11 mouse cellular contexts compared by ENCODE assay signal in genomic region chr10:80821991-80822390, GRCm38 (mm10). TPM values are rescaled to one million over a fixed set of nuclear protein-coding genes. Genes with fewer than 3 reads are reported as not detected.
DNase-seq lines count a peak whose midpoint lies in the region; ATAC-seq and TF ChIP-seq lines count a peak whose summit lies in the region.
"Had no signal": no experiment of that assay in that cellular context is flagged by ENCODE, and none has a peak within 500 bp of the region (broad histone marks: within the 10 kb centered on the region; RNA-seq: fewer than 3 reads in every experiment).

No protein-coding gene starts in this region.

- H3K27ac ChIP-seq in forebrain, embryonic 14.5 days (ENCODE audit: low read depth, low read length): no peak overlapping the region
- H3K27ac ChIP-seq in forebrain, embryonic 16.5 days (ENCODE audit: low read length): no peak overlapping the region
- no peak overlapping the region for H3K27ac ChIP-seq in midbrain, postnatal 0 days (ENCODE audit: low read depth, low read length)
- H3K27ac ChIP-seq in midbrain, embryonic 13.5 days: no peak overlapping the region
- H3K27ac ChIP-seq in stomach, postnatal 0 days (replicated peaks): no peak overlapping the region
- H3K27ac ChIP-seq: embryonic facial prominence, embryonic 13.5 days; midbrain, embryonic 12.5 days had no signal

- TF ChIP-seq EP300 in stomach, postnatal 0 days (optimal IDR thresholded peaks at IDR 0.05): no peak

- H3K4me3 ChIP-seq in forebrain, embryonic 14.5 days (ENCODE audit: low read depth, low read length): no peak overlapping the region
- no peak overlapping the region for H3K4me3 ChIP-seq in forebrain, embryonic 16.5 days (replicated peaks; ENCODE audit: low read length)
- no peak overlapping the region for H3K4me3 ChIP-seq in midbrain, postnatal 0 days (ENCODE audit: low read depth, low read length)
- no peak overlapping the region for H3K4me3 ChIP-seq in midbrain, embryonic 13.5 days (replicated peaks)
- H3K4me3 ChIP-seq in stomach, postnatal 0 days (ENCODE audit: low read depth, low read length): no peak overlapping the region
- H3K4me3 ChIP-seq: embryonic facial prominence, embryonic 13.5 days; midbrain, embryonic 12.5 days had no signal

- no peak overlapping the region for H3K9ac ChIP-seq in forebrain, embryonic 14.5 days (ENCODE audit: low read length)
- no peak overlapping the region for H3K9ac ChIP-seq in forebrain, embryonic 16.5 days (replicated peaks; ENCODE audit: low read depth, low read length)
- no peak overlapping the region for H3K9ac ChIP-seq in midbrain, postnatal 0 days (replicated peaks; ENCODE audit: low read length, poor library complexity, severe bottlenecking)
- H3K9ac ChIP-seq in midbrain, embryonic 13.5 days (replicated peaks): no peak overlapping the region
- no peak overlapping the region for H3K9ac ChIP-seq in stomach, postnatal 0 days (ENCODE audit: low read length)
- H3K9ac ChIP-seq: embryonic facial prominence, embryonic 13.5 days; midbrain, embryonic 12.5 days had no signal

- no peaks in the 10 kb centered on the region for H3K27me3 ChIP-seq in forebrain, embryonic 14.5 days (replicated peaks; ENCODE audit: control insufficient read depth, insufficient read depth, low read length)
- H3K27me3 ChIP-seq in forebrain, embryonic 16.5 days (replicated peaks; ENCODE audit: control insufficient read depth, insufficient read depth, low read length): no peaks in the 10 kb centered on the region
- H3K27me3 ChIP-seq in midbrain, postnatal 0 days (ENCODE audit: insufficient read depth, low read length): no peaks in the 10 kb centered on the region
- no peaks in the 10 kb centered on the region for H3K27me3 ChIP-seq in midbrain, embryonic 13.5 days
- no peaks in the 10 kb centered on the region for H3K27me3 ChIP-seq in stomach, postnatal 0 days (ENCODE audit: control insufficient read depth, insufficient read depth, low read length)
- H3K27me3 ChIP-seq: embryonic facial prominence, embryonic 13.5 days; midbrain, embryonic 12.5 days had no signal

- no peak for ATAC-seq in forebrain, embryonic 14.5 days
- no peak for ATAC-seq in forebrain, embryonic 16.5 days
- ATAC-seq in midbrain, postnatal 0 days (ENCODE audit: low FRiP score): no peak
- no peak for ATAC-seq in midbrain, embryonic 13.5 days
- ATAC-seq in stomach, postnatal 0 days (ENCODE audit: low FRiP score, low TSS enrichment): no peak

- H3K4me2 ChIP-seq in forebrain, embryonic 14.5 days (ENCODE audit: low read length): no peak overlapping the region
- no peak overlapping the region for H3K4me2 ChIP-seq in forebrain, embryonic 16.5 days (ENCODE audit: low read length)
- H3K4me2 ChIP-seq in midbrain, postnatal 0 days (ENCODE audit: low read depth, low read length, poor library complexity, severe bottlenecking): no peak overlapping the region
- no peak overlapping the region for H3K4me2 ChIP-seq in midbrain, embryonic 13.5 days (replicated peaks)
- no peak overlapping the region for H3K4me2 ChIP-seq in stomach, postnatal 0 days (replicated peaks; ENCODE audit: low read depth)
- H3K4me2 ChIP-seq: embryonic facial prominence, embryonic 13.5 days; midbrain, embryonic 12.5 days had no signal

- no peaks in the 10 kb centered on the region for H3K9me3 ChIP-seq in forebrain, embryonic 14.5 days (replicated peaks; ENCODE audit: control insufficient read depth, low read length)
- no peaks in the 10 kb centered on the region for H3K9me3 ChIP-seq in forebrain, embryonic 16.5 days (ENCODE audit: control insufficient read depth, low read length)
- no peaks in the 10 kb centered on the region for H3K9me3 ChIP-seq in midbrain, postnatal 0 days (ENCODE audit: low read length)
- no peaks in the 10 kb centered on the region for H3K9me3 ChIP-seq in midbrain, embryonic 13.5 days
- H3K9me3 ChIP-seq in stomach, postnatal 0 days (ENCODE audit: control insufficient read depth, low read length): no peaks in the 10 kb centered on the region
- H3K9me3 ChIP-seq: embryonic facial prominence, embryonic 13.5 days; midbrain, embryonic 12.5 days had no signal

- peak; percentile 68 for TF ChIP-seq CTCF in midbrain, postnatal 0 days (IDR thresholded peaks at IDR 0.05)
- peak; percentile 71 for TF ChIP-seq CTCF in stomach, postnatal 0 days (IDR thresholded peaks at IDR 0.05; ENCODE audit: low read depth)

- DNase-seq in forebrain, embryonic 14.5 days (ENCODE audit: low spot score): peak; percentile 60
- no peak for DNase-seq in midbrain, postnatal 0 days (ENCODE audit: low spot score)
- peak; percentile 47 for DNase-seq in embryo, embryonic 11 days
- no peak for DNase-seq in stomach, postnatal 0 days (ENCODE audit: low spot score)
- no peak for DNase-seq in neural tube, embryonic 10.5 days (ENCODE audit: extremely low spot score, low spot score)
- no peak for DNase-seq in ovary, postnatal 10 days (ENCODE audit: low spot score)

- WGBS in forebrain, embryonic 14.5 days: 48% methylated on average over 2 of the region's 2 CpGs
- 41% methylated on average over 2 of the region's 2 CpGs for WGBS in forebrain, embryonic 16.5 days
- WGBS in midbrain, postnatal 0 days: 38% methylated on average over 2 of the region's 2 CpGs
- 46% methylated on average over 2 of the region's 2 CpGs for WGBS in midbrain, embryonic 13.5 days
- 39% methylated on average over 2 of the region's 2 CpGs for WGBS in stomach, postnatal 0 days

- no peaks in the 10 kb centered on the region for H3K4me1 ChIP-seq in forebrain, embryonic 14.5 days (ENCODE audit: control insufficient read depth, insufficient read depth, low read length)
- peaks cover 2% of the 10 kb centered on the region; the same call in 1 of the 2 replicates for H3K4me1 ChIP-seq in forebrain, embryonic 16.5 days (replicated peaks; ENCODE audit: control insufficient read depth, insufficient read depth, low read length)
- no peaks in the 10 kb centered on the region for H3K4me1 ChIP-seq in midbrain, postnatal 0 days (ENCODE audit: insufficient read depth, low read length)
- H3K4me1 ChIP-seq in midbrain, embryonic 13.5 days (replicated peaks): no peaks in the 10 kb centered on the region
- no peaks in the 10 kb centered on the region for H3K4me1 ChIP-seq in stomach, postnatal 0 days (replicated peaks; ENCODE audit: control insufficient read depth, insufficient read depth)
- H3K4me1 ChIP-seq: embryonic facial prominence, embryonic 13.5 days had no signal

- H3K36me3 ChIP-seq in forebrain, embryonic 14.5 days (ENCODE audit: control insufficient read depth, insufficient read depth, low read length): no peaks in the 10 kb centered on the region
- no peaks in the 10 kb centered on the region for H3K36me3 ChIP-seq in forebrain, embryonic 16.5 days (ENCODE audit: control insufficient read depth, insufficient read depth)
- no peaks in the 10 kb centered on the region for H3K36me3 ChIP-seq in midbrain, postnatal 0 days (ENCODE audit: insufficient read depth, low read length)
- no peaks in the 10 kb centered on the region for H3K36me3 ChIP-seq in midbrain, embryonic 13.5 days
- H3K36me3 ChIP-seq in stomach, postnatal 0 days (ENCODE audit: control insufficient read depth, insufficient read depth, low read length): no peaks in the 10 kb centered on the region
- H3K36me3 ChIP-seq: embryonic facial prominence, embryonic 13.5 days; midbrain, embryonic 12.5 days had no signal

RNA-seq across cellular contexts. Expression of gene Oaz1, which starts 4.5 kb away (rescaled TPM):
- 1,568 and 1,701 TPM in 2 replicates for polyA plus RNA-seq in forebrain, embryonic 14.5 days (2014; fragmentation: Nextera tagmentation; extraction: Ambion mirVana)
- polyA plus RNA-seq in forebrain, embryonic 16.5 days (2015; fragmentation: Nextera tagmentation; extraction: Ambion mirVana): 1,342 and 1,351 TPM in 2 replicates
- total RNA-seq in midbrain, postnatal 0 days (2014; rRNA removed): 863 and 928 TPM in 2 replicates
- polyA plus RNA-seq in midbrain, postnatal 0 days (2015; fragmentation: Nextera tagmentation; extraction: Ambion mirVana): 1,039 and 1,193 TPM in 2 replicates
- polyA plus RNA-seq in midbrain, embryonic 13.5 days (2015; fragmentation: Nextera tagmentation; extraction: Ambion mirVana): 1,319 and 1,425 TPM in 2 replicates
- polyA plus RNA-seq in stomach, postnatal 0 days (2015; fragmentation: Nextera tagmentation; extraction: Ambion mirVana): 1,070 and 1,103 TPM in 2 replicates

RNA-seq across cellular contexts. Expression of gene Jsrp1, which starts 8.7 kb away (rescaled TPM):
- 0.30 and 0.31 TPM in 2 replicates for polyA plus RNA-seq in forebrain, embryonic 14.5 days (2014; fragmentation: Nextera tagmentation; extraction: Ambion mirVana)
- not detected in 2 replicates for polyA plus RNA-seq in forebrain, embryonic 16.5 days (2015; fragmentation: Nextera tagmentation; extraction: Ambion mirVana)
- not detected in 2 replicates for total RNA-seq in midbrain, postnatal 0 days (2014; rRNA removed)
- polyA plus RNA-seq in midbrain, postnatal 0 days (2015; fragmentation: Nextera tagmentation; extraction: Ambion mirVana): 0.83 and 1.1 TPM in 2 replicates
- polyA plus RNA-seq in midbrain, embryonic 13.5 days (2015; fragmentation: Nextera tagmentation; extraction: Ambion mirVana): 0.28 and 0.43 TPM in 2 replicates
- polyA plus RNA-seq in stomach, postnatal 0 days (2015; fragmentation: Nextera tagmentation; extraction: Ambion mirVana): 0.86 and 0.96 TPM in 2 replicates

RNA-seq across cellular contexts. Expression of gene Amh, which starts 16.9 kb away (rescaled TPM):
- 0.10 TPM in 1 of 2 replicates, not detected in the other for polyA plus RNA-seq in forebrain, embryonic 14.5 days (2014; fragmentation: Nextera tagmentation; extraction: Ambion mirVana)
- 0.15 TPM in 1 of 2 replicates, not detected in the other for polyA plus RNA-seq in forebrain, embryonic 16.5 days (2015; fragmentation: Nextera tagmentation; extraction: Ambion mirVana)
- total RNA-seq in midbrain, postnatal 0 days (2014; rRNA removed): 0.82 and 2.9 TPM in 2 replicates
- polyA plus RNA-seq in midbrain, postnatal 0 days (2015; fragmentation: Nextera tagmentation; extraction: Ambion mirVana): not detected in 2 replicates
- polyA plus RNA-seq in midbrain, embryonic 13.5 days (2015; fragmentation: Nextera tagmentation; extraction: Ambion mirVana): not detected in 2 replicates
- 6.8 and 6.9 TPM in 2 replicates for polyA plus RNA-seq in stomach, postnatal 0 days (2015; fragmentation: Nextera tagmentation; extraction: Ambion mirVana)
- polyA plus RNA-seq: embryonic facial prominence, embryonic 13.5 days had no signal

RNA-seq across cellular contexts. Expression of gene Lingo3, which starts 21.8 kb away (rescaled TPM):
- 2.7 and 4.7 TPM in 2 replicates for polyA plus RNA-seq in forebrain, embryonic 14.5 days (2014; fragmentation: Nextera tagmentation; extraction: Ambion mirVana)
- polyA plus RNA-seq in forebrain, embryonic 16.5 days (2015; fragmentation: Nextera tagmentation; extraction: Ambion mirVana): 6.0 and 9.3 TPM in 2 replicates
- 39.3 and 61.0 TPM in 2 replicates for total RNA-seq in midbrain, postnatal 0 days (2014; rRNA removed)
- polyA plus RNA-seq in midbrain, postnatal 0 days (2015; fragmentation: Nextera tagmentation; extraction: Ambion mirVana): 24.4 and 26.8 TPM in 2 replicates
- 1.5 and 1.9 TPM in 2 replicates for polyA plus RNA-seq in midbrain, embryonic 13.5 days (2015; fragmentation: Nextera tagmentation; extraction: Ambion mirVana)
- 0.12 and 0.17 TPM in 2 replicates for polyA plus RNA-seq in stomach, postnatal 0 days (2015; fragmentation: Nextera tagmentation; extraction: Ambion mirVana)
- polyA plus RNA-seq: gonadal fat pad, adult 2 months had no signal

RNA-seq across cellular contexts. Expression of gene Plekhj1, which starts 23.6 kb away (rescaled TPM):
- polyA plus RNA-seq in forebrain, embryonic 14.5 days (2014; fragmentation: Nextera tagmentation; extraction: Ambion mirVana): 140 and 143 TPM in 2 replicates
- 129 and 143 TPM in 2 replicates for polyA plus RNA-seq in forebrain, embryonic 16.5 days (2015; fragmentation: Nextera tagmentation; extraction: Ambion mirVana)
- total RNA-seq in midbrain, postnatal 0 days (2014; rRNA removed): 68.0 and 88.1 TPM in 2 replicates
- polyA plus RNA-seq in midbrain, postnatal 0 days (2015; fragmentation: Nextera tagmentation; extraction: Ambion mirVana): 94.1 and 103 TPM in 2 replicates
- polyA plus RNA-seq in midbrain, embryonic 13.5 days (2015; fragmentation: Nextera tagmentation; extraction: Ambion mirVana): 131 and 150 TPM in 2 replicates
- polyA plus RNA-seq in stomach, postnatal 0 days (2015; fragmentation: Nextera tagmentation; extraction: Ambion mirVana): 62.0 and 65.8 TPM in 2 replicates

Comparison
In these comparisons a context has a peak if more than half of its experiments do, and no peak if none do; other contexts are left out.
1. DNase-seq: peak in forebrain, embryonic 14.5 days (single experiment) and embryo, embryonic 11 days (single experiment); none in midbrain, postnatal 0 days (single experiment), stomach, postnatal 0 days (single experiment), neural tube, embryonic 10.5 days (single experiment) and ovary, postnatal 10 days (single experiment).